Mouse (Mus musculus): ENCODE measurements at regions not wholly inside any gene's neighbourhood (a gene's known extent, or its start where the extent isn't known, plus 50 kb on each side); places are given as distances from the start of the nearest gene placed in this dataset.
A peak's percentile ranks its signal among the peaks of the same experiment; 100 is the strongest.

- DNase-seq: no peak
Observed at GRCm38 (mm10) chr13:116795041-116795440, 230.3 kb downstream of the Parp8 start.

DNA sequence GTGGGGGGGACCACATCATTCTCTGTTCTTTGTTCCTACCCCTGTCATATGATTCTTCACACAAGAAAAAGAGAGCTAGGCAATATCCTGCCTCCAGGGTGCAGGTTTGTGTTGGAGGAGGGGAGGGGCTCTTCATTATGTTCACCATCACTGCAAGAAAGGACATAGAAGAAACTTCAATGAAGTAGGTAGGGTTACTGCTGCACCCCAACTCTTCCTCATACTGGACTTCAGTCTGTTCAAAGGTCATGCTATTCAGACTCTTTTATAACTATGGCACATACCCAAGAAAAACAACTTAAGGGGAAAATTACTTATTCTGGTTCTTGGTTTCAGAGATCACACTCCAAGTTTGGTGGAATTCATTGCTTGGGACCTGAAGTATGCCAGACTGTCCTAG is 243.7 kb downstream of the Parp8 start:
- DNase-seq: no peak

- DNase-seq: no peak
Observed at GRCm38 (mm10) chr13:116765491-116765890, 259.8 kb downstream of the Parp8 start.

DNA sequence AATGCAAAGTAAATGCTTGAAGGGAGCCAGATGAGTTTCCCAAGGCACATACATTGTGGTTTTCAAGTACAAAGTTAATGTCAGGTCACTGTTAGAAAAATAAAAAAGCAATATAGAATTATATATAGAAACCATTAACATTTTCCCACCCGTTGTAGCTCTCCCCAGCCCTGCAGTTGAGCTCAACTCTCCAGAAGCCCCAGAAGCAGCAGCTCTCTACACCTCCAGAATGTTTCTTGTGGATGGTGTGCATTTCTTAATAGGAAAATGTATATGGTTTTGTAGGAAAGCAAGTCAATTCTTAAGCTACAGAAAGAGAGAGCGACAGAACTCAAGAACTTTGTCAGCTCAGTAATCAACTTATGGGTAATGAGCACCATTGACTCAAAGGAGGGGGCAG is 265.4 kb downstream of the Parp8 start:
- DNase-seq: no peak

GRCm38 (mm10) chr13:116740825-116741224 is 284.5 kb downstream of the Parp8 start:
- no peak for DNase-seq

DNA sequence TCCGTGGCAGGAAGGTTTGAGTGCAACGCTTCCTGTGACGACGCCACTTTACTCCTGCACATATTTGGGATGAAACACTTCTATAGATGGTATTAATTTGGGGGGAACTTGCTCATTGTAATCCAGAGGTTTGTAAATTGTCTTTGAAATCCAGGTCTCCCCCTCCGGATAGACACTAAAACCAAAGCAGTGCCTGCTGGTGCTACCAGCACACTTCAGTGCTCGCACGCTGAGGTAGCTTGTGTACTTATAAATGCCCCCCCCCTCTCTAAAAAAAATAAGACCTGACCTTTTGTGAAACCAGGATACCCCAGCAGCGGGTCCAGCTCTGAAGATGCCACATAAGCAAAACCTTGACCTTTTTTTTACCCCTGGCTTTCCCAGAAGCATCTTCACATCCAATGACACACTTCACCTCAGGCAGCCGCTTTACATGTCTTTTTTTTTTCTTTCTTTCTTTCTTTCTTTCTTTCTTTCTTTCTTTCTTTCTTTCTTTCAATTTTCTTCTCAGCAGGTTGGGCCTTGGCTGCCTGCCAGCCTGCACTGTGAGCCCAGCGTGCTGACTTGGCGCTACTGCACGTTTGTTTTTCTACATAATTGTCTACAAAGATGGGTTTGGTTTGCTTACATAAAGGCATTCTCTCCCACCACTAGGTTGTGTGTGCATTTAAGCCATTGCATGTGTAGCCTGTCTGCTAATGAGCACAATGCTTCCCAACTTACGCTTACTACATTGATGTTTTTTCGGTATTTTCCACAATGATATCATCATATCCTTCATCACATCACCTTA is 301.8 kb downstream of the Parp8 start:
- no peak for DNase-seq

GRCm38 (mm10) chr13:116714809-116715208 is 310.5 kb downstream of the Parp8 start:
- peak; percentile 79 for DNase-seq

DNA sequence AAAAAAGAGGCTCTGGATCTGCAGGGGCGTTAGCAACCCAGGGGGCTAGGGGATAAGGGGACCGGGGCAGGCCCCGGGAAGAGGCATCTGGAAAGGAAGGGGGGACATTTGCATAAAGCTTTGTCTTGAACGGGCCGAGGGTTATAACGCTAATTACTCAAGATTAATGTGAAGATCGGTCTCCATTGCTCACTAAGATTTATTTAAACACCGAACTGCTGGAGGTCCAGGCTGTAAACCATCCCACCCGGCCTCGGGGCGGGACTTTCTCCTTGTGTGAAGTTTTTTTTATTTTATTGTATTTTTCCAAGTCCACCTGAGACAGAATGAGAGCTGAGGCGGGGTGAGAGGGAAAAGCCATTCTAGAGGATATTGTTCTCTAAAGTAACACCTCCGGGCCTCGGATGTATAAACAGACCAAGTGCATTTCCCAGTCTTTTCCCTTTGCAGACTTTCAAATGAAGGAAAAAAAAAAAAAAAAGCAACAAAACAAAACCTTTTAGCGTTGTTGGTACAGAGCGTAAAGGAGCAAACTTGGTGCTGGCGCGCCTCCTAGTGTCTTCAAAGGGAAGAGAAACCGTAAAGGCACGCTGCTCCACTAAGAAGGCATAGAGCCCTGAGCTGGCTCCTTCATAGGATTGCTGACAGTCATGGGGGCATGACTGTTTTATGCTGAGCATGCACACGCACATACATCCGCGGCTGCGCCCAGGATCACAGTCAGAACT is 313.3 kb downstream of the Parp8 start:
- peak; percentile 82 for DNase-seq

DNA sequence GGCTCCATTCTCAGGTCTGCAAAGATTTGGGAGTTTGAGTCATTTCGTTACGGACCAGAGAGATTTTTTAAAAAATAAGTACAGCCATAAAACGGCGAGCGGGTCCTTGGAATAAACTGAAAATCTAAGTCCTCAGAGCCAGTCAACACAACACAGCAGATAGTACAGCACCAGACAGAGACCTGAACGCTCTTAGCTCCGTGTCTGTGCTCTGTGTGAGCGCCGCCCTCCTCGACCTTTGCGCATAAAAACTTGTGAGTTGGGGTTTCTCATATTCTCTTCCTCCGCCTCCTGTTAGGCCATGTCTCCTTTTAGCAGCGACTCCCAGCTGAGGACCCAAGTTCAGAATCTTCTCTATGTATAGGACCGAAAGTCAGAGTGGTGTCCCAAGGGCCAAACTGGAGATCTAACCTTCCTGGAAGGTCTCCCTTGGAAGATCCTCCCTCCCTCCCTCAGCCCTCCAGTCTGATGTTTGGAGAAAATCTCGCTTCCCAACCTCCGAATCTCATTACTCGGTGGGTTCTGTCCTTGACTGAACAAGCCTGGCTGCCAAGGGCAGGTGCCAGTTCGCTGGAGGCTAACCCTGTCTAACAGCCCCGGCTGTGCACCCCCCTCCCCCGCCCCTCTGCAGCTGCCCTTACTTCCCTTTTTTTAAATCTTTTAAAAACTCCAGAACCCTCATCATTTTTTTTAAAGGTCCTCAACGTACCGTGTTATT is 314.0 kb downstream of the Parp8 start:
- no peak for DNase-seq

DNA sequence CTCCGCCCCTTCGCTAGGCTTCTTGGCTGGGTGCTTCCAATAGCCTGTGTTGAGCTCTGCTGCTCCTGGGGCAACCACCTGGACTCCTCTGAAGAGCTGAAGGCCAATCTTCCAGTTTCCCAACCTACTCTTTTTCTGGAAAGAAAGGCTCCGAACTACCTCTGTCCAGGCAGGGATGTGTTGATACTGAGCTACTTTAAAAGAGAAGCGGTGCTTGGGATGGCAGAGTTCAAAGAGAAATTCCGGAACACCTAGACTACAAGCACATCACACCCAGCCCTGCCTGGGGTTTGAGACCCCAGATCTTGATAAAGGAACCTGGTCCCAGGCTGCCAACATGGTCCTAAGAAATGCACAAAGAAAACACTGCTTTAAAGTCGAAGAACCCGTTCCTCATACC is 315.7 kb downstream of the Parp8 start:
- no peak for DNase-seq

DNA sequence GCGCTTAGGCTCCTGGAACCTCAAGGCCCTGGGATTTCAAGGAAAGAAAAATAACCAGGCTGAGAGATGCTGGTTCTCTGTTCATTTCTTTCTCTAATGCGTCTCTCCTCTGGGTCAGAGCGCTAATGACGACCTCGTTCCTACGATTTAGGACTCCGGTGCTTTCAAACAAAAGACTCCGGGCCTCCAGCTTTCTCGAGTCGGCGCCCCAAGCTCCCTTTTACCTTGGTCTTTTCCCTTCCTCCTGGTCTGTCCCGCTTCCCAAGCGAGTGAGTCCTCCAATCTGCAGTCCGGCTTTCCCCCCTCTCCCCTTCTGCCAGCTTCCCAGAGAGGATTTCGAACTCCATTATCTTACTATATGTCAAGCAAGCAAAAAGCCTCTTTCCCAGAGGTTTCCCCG is 316.5 kb downstream of the Parp8 start:
- DNase-seq: no peak

- DNase-seq: no peak
Observed at GRCm38 (mm10) chr13:116708456-116708780, 316.9 kb downstream of the Parp8 start.

DNA sequence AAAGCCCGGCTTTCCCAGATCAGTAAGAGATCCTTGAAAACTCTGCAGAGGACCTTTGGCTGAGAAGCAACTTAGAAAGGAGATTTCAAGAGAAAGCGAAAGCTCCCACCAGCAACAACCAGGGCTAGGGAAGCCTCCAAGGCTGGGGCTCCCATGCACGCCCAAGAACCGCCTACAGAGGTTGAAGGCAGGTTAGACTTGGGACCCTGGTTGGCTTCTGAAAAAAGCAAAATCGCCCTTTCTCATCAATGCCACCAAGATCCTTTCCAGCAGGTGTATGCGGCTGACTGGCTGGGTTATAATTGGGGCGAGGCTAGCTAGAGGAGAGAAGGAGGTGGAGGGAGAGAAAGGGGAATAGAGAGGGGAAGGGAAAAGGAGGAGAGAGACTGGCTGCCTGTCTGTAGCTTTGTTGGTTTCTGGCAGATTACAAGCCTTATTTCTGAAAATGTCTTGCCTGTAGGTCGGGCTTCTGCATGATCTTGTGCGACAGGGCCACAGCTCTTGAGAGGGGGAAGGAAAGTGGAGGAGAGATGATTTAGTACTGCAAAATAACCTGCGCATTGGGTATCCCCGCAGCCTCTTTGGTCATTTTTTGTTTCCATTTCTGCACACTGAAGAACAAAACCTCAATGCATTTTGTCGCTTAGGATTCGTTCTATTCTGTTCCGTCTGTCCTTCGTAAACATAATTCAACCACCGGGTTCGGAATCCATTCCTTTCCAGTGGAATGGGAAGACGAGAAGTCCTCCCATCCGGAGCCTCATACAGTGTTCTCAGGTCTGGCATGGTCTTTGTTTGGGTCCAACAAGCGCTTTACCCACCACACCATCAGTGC is 317.5 kb downstream of the Parp8 start:
- no peak for DNase-seq

DNA sequence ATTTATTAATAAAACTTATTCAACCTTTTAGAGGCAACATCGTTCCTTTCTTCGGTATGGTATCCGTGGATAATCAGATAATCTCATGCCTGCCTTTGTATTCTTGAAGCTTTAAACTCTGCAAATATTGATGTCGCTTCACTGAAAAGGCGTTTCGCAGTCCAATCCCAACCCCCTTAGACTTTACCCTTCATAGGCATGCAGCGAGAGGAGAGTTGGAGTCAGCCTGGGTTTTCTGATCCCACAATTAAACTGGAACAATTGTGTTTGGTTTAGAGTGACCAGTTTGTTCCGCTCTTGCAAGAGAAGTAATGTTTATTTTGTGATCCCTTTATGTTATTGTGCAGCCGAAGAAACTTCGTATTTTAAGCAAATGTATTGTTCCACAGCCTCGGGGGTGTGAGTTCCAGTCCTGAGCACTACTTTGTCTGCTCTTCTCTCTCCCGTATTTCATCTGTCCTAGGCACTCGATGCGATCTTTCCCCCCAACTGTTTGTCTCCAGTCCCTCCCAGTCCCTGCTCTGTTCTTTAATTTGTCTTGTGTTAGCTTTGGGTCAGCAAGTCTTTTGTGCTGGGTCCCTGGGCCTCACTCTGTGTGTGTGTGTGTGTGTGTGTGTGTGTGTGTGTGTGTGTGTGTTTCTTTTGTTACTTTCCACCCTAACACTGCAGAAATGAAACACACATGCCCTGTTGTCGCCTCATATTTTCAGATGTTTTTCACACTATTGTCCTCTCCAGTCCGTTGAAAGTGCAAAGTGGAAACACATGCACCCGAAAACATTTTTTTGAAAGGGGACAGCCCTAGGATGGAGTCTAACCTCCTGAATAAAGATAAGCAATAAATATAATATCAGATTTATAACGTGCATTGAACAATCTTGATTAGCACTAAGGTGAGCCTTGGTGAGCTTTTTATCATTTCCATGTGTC is 318.7 kb downstream of the Parp8 start:
- no peak for DNase-seq

DNA sequence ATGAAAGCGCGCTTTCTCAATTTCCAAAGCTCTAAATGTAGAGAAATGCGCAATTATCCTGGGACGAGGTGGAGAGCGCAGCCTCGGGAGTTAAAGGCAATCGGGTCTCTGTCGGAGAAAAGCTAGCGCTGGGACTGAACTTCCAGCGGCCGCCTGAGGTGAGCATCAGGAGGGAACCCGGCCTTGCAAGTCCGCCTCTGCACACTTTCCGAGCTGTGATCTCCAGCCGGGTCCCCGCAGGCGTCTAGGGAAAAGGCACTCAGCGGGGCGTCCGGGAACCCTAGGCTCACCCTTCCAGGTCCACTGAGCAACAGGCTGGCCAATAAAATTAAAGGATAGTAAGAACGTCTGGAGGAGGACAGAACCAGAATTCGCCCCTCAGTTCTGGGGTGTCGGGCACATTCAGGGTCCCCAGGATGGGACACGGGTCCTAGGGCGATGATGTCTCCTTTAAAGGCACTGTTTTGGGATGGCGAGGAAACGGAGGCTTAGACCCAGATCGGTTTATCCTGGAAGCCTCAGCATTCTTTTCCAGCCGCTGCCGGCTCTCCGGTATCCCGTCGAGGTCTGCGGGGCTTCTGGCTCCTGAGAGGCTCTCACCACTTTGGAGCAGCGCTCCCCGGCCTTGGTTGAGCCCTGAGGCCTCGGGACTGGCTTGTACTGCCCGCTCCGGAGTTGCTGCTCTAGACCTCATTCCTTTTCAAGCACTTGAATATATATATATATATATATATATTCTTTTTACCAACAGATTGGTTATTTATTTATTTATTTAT is 319.5 kb downstream of the Parp8 start:
- no peak for DNase-seq

DNA sequence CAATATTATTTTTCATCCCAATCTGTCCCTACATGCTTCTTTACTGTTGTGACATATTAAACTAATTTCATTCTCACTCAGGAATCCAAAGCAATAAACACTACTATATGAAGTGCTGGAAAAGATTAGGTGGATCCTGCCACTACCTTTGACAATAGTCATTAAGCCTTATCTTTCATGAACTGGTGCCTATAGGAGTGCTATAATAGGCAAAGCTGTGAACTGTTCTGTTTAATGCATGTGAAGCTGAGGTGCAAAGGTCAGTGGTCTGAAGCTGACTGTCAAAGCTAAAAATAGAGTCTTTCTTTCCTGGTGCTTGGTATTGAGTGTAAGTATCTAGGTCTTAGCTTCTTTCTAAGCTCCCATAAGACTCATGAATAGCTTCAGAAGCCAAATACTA is 336.6 kb downstream of the Parp8 start:
- no peak for DNase-seq
